Mouse (Mus musculus): ENCODE data around the gene Med21.

DNA sequence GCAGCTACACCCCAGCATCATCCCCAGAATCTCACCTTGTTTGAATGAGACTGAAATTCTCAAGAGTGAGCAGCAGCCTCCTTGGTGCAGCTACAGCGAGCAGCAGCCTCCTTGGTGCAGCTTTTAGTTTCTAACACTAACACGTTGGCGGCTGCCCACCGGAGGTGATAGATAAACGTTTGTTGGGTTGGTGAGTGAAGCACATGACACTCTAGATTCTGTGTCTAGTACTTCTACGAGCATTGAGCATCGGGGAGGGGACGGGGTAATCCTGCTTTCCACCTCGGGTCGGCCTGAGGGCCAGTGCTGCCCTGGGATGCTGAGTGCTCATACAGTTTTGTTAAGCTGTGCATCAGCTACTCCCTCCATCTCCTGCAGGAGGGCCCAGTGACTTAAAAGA, 34.6 kb downstream of the Med21 start:
- TF ChIP-seq CTCF (IDR thresholded peaks at IDR 0.05) (no peak), EP300 (IDR thresholded peaks at IDR 0.05) (no peak)

All from lung, postnatal 0 days (tissue).